Mouse (Mus musculus) layer of hippocampus, adult 2 months (tissue): ENCODE results near the gene Lsm11. TPM values are rescaled to one million over a fixed set of nuclear protein-coding genes. Genes with fewer than 3 reads are reported as not detected.
A peak's percentile ranks its signal among the peaks of the same experiment; 100 is the strongest.

Experiments used
- DNase-seq, 2 experiments: peaks; one replicate each; pipeline ENCODE4 v3.0.0; 2022; ENCODE audit warnings: low spot score in 2 of 2
- H3K27ac ChIP-seq: fragments of 200-600 bp; 2 replicates; pipeline ENCODE4 v1.8.1; 2022
- H3K4me3 ChIP-seq: fragments of 200-600 bp; 2 replicates; pipeline ENCODE4 v1.8.1; 2022; ENCODE audit warnings: mild to moderate bottlenecking
- CTCF ChIP-seq: fragments of 200-600 bp; conservative IDR thresholded peaks from 2 replicates; pipeline ENCODE4 v1.8.1; 2022; ENCODE audit warnings: antibody characterized with exemption, mild to moderate bottlenecking, moderate library complexity
- long read RNA-seq, 2 experiments: library from polyadenylated mRNA; stranded (forward); transcript quantifications; one replicate each; pipeline ENCODE4 v2.0.0; 2021; ENCODE audit warnings: borderline mapping rate in 2 of 2
- total RNA-seq, 2 experiments: library from RNA; stranded (reverse); gene quantifications; 2 replicates each; pipeline ENCODE4 v1.2.3; 2021

The Lsm11 gene
- total RNA-seq, result 10 to 100 TPM; 24.6 to 30.8 TPM
- long read RNA-seq, experiment 1, full-length matches to known transcripts, result 17 of 29 reads
- long read RNA-seq, experiment 1, partial matches to known transcripts, result 0 of 29 reads
- long read RNA-seq, experiment 1, other reads (novel, unspliced or antisense), result 12 of 29 reads
- long read RNA-seq, experiment 2, full-length matches to known transcripts, result 29 of 45 reads
- long read RNA-seq, experiment 2, partial matches to known transcripts, result 0 of 45 reads
- long read RNA-seq, experiment 2, other reads (novel, unspliced or antisense), result 16 of 45 reads

- peak; percentile 100; the same call in 1 of the 2 replicates for TF ChIP-seq CTCF
- peak within 1 kb of the TSS; percentile 83 for H3K4me3 ChIP-seq
- DNase-seq, result peak; percentile 94 to 99
- H3K27ac ChIP-seq, result peak within 1 kb of the TSS; percentile 63; the same call in 1 of the 2 replicates
Measured at GRCm38 (mm10) chr11:45944643-45945156, at the start of gene Lsm11. TSS of gene Lsm11 (minus strand) at chr11:45944935.

- Histone ChIP-seq H3K4me3 (no peak overlapping the region; the same call in 1 of the 2 replicates), H3K27ac (no peak overlapping the region)
- TF ChIP-seq CTCF, result no peak
- no peak for DNase-seq
Measured at GRCm38 (mm10) chr11:45992087-45992486, 47.4 kb upstream of the Lsm11 start.

- Histone ChIP-seq H3K27ac (no peak overlapping the region), H3K4me3 (no peak overlapping the region; the same call in 1 of the 2 replicates)
- no peak for TF ChIP-seq CTCF
- no peak for DNase-seq
Measured at GRCm38 (mm10) chr11:45991604-45992003, 46.9 kb upstream of the Lsm11 start.

GRCm38 (mm10) chr11:45980893-45981253 is 36.1 kb upstream of the Lsm11 start:
- Histone ChIP-seq H3K27ac (no peak overlapping the region; the same call in 1 of the 2 replicates), H3K4me3 (peak overlapping the region; percentile 48)
- DNase-seq, result no peak
- TF ChIP-seq CTCF, result no peak

- peak; percentile 14; the same call in 1 of the 2 replicates for TF ChIP-seq CTCF
- H3K27ac ChIP-seq, result no peak within 1 kb of the TSS; the same call in 1 of the 2 replicates
- DNase-seq, result peak in 1 of 2 experiments; percentile 37
Measured at GRCm38 (mm10) chr11:45979946-45980892, 35.5 kb upstream of the Lsm11 start, which contains the start of gene Sox30. TSS of gene Sox30 (plus strand) at chr11:45980310.

GRCm38 (mm10) chr11:45976061-45976460 is 31.3 kb upstream of the Lsm11 start:
- Histone ChIP-seq H3K4me3 (no peak overlapping the region), H3K27ac (peak overlapping the region; percentile 49)
- no peak for TF ChIP-seq CTCF
- peak in 1 of 2 experiments; percentile 69 for DNase-seq

More at GRCm38 (mm10) chr11:45979946-45980892, 35.5 kb upstream of the Lsm11 start, which contains the start of gene Sox30:
- peak within 1 kb of the TSS; percentile 48 for H3K4me3 ChIP-seq

GRCm38 (mm10) chr11:45974466-45974865 is 29.7 kb upstream of the Lsm11 start:
- no peak overlapping the region for H3K27ac ChIP-seq
- DNase-seq, result no peak
- TF ChIP-seq CTCF, result no peak
- no peak overlapping the region for H3K4me3 ChIP-seq

- DNase-seq, result no peak
Measured at GRCm38 (mm10) chr11:45973635-45974034, 28.9 kb upstream of the Lsm11 start.

GRCm38 (mm10) chr11:45968466-45968865 is 23.7 kb upstream of the Lsm11 start:
- no peak for TF ChIP-seq CTCF
- Histone ChIP-seq H3K4me3 (no peak overlapping the region), H3K27ac (no peak overlapping the region)
- DNase-seq, result no peak

More at GRCm38 (mm10) chr11:45973635-45974034, 28.9 kb upstream of the Lsm11 start:
- H3K27ac ChIP-seq, result no peak overlapping the region
- H3K4me3 ChIP-seq, result no peak overlapping the region
- no peak for TF ChIP-seq CTCF

- no peak for DNase-seq
- H3K4me3 ChIP-seq, result no peak overlapping the region
- no peak for TF ChIP-seq CTCF
- no peak overlapping the region for H3K27ac ChIP-seq
Measured at GRCm38 (mm10) chr11:45966896-45967295, 22.2 kb upstream of the Lsm11 start.

GRCm38 (mm10) chr11:45960003-45960402 is 15.3 kb upstream of the Lsm11 start:
- Histone ChIP-seq H3K27ac (no peak overlapping the region), H3K4me3 (no peak overlapping the region)
- no peak for DNase-seq
- TF ChIP-seq CTCF, result no peak; the same call in 1 of the 2 replicates

GRCm38 (mm10) chr11:45959598-45959997 is 14.9 kb upstream of the Lsm11 start:
- TF ChIP-seq CTCF, result peak; percentile 60
- Histone ChIP-seq H3K4me3 (no peak overlapping the region), H3K27ac (no peak overlapping the region)
- DNase-seq, result no peak
